Mouse (Mus musculus) B cell, adult 2 months (primary cell): Measurements from ENCODE around the gene Gm16867.
"Not testable (repeated sequence)": the region's sequence is repeated elsewhere in the genome, so short reads cannot be mapped to it uniquely, and the experiment has no call there.

ENCODE experiments used
- DNase-seq, 2 experiments: peaks; one replicate each; pipeline ENCODE4 v3.0.0; 2022

Gene Gm16867

GRCm38 (mm10) chr14:69503174-69503573 is at the start of gene Gm16867:
Gene Gm16867, minus strand, starts transcription at chr14:69503362.
- DNase-seq: not testable (repeated sequence)

GRCm38 (mm10) chr14:69547310-69547709 is 44.1 kb upstream of the Gm16867 start:
- DNase-seq: not testable (repeated sequence)

GRCm38 (mm10) chr14:69545052-69545451 is 41.9 kb upstream of the Gm16867 start:
- DNase-seq: not testable (repeated sequence)

DNA sequence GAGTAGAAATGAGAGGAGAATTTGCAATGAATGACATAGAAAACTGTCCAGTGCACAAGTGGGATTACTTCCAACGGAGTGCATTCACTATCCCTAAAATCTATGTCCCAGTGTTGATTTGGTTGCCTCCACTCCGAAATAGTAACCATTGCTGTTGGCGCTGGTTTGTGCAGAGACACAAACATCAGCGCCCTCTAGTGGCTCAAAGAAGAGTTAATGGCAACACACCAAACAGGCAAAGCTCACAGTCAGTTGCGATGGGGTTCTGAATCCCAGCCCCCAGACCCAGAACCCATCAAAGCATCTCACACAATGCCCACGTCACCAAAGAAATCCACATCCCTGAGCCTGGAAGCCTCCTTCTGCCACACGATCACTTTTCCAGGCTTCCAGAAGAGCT is 40.9 kb upstream of the Gm16867 start:
- DNase-seq: not testable (repeated sequence)

GRCm38 (mm10) chr14:69542695-69543094 is 39.5 kb upstream of the Gm16867 start:
- DNase-seq: not testable (repeated sequence)

GRCm38 (mm10) chr14:69540113-69540512 is 37.0 kb upstream of the Gm16867 start:
- not testable (repeated sequence) for DNase-seq

DNA sequence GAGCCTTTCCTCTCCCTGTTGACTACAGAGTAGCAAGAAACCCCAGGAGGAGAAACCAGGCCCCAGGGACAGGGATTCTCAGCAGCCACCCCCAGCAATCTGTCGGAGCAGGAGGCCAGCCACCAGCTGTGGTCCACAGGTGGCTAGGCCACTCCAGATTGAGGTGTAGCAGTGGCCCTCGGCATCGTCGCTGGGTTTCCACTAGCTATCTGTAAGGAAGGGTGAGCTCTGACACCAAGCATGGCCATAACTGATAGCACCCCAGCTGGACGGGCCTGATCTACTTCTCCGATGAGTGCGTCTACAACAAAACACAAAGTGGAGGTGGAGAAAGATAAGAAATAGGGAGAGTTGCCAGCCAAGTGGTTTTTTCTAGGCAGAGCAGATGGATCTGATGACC is 33.4 kb upstream of the Gm16867 start:
- not testable (repeated sequence) for DNase-seq

- not testable (repeated sequence) for DNase-seq
These were observed 23.0 kb upstream of the Gm16867 start for GRCm38 (mm10) chr14:69526202-69526601.

DNA sequence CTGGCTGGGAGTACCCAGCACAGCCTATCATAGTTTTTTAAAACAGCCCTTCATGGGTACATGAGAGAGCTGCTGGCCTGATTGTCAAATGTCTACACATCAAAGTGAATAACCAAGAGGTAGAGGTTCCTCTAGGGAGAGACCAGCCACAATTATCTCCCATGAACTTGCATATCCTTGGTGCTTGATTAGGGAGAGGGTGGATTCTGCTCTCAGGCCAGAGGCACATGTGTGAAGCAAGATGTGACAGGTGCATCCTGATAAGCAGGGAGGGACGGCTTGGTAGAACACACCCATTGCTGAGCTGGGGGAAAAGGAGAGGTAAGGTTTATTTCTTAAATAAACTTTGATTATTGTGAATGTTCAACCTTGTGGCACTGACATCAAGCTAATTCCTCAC is 19.8 kb upstream of the Gm16867 start:
- not testable (repeated sequence) for DNase-seq

DNA sequence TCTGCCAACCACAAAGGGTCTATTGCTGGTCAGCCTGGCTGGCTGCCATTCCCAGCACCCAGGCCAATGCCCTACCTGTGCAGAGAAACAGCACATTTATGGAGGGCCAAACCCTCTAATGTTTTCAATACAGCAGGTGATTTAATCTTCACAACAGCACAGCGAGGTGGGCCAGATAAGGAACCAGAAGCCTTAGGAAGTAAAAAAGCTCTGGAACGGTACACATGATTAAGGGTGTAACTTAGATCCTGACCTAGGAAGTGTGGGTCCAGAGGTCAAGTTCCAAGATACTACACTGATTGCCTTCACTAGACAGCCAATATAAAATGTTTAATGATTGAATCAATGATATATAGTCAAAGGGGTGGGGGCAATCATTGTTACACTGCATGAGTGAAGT is 17.6 kb upstream of the Gm16867 start:
- DNase-seq: not testable (repeated sequence)

- not testable (repeated sequence) for DNase-seq
These were observed 9.3 kb upstream of the Gm16867 start, which contains the start of gene Gm27179 for GRCm38 (mm10) chr14:69512449-69512848. Gene Gm27179, minus strand, starts transcription at chr14:69512549.

GRCm38 (mm10) chr14:69507000-69507399 is 3.8 kb upstream of the Gm16867 start:
- not testable (repeated sequence) for DNase-seq

- DNase-seq: not testable (repeated sequence)
These were observed 567 bp downstream of the Gm16867 start for GRCm38 (mm10) chr14:69502440-69503150.

GRCm38 (mm10) chr14:69496259-69496658 is 6.9 kb downstream of the Gm16867 start:
- DNase-seq: not testable (repeated sequence)

GRCm38 (mm10) chr14:69494946-69495345 is 8.2 kb downstream of the Gm16867 start:
- not testable (repeated sequence) for DNase-seq

- DNase-seq: not testable (repeated sequence)
These were observed 8.6 kb downstream of the Gm16867 start for GRCm38 (mm10) chr14:69494522-69494921.

GRCm38 (mm10) chr14:69488001-69488400 is 15.2 kb downstream of the Gm16867 start:
- DNase-seq: not testable (repeated sequence)

GRCm38 (mm10) chr14:69485466-69486135 is 17.6 kb downstream of the Gm16867 start:
- DNase-seq: not testable (repeated sequence)

DNA sequence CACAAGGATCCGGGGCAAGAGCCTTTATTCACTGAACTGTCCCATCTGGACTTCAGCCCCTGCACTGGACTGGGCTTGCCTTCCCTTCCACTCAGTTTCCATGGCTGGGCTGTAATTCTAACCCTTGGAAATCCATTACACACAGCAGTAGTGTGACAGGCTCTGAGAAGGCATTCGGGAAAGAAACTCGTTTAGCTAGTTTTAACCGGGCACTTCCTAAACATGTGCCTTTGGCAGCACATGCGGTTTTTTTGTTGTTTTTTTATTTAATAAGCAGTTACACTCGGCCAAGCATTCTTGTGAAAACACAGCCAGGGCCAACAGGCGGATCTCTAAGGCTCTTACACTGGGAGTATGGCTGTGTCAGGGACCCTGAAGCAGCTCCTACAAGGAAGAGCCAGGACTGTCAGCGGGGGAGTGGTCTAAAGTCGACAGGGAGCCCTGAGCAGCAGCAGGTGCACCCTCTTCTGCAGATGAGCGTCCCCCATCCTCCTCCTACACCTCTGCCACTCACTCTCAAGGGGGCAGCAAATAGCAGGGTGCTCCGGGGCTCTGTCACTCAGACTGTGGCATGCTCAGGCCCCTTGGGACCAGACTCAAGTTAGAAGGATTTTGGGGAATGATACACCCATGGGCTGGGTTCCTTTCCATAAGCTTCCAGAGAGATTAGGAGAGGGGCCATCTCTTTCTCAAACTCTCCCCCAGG is 29.1 kb downstream of the Gm16867 start:
- DNase-seq: not testable (repeated sequence)

- not testable (repeated sequence) for DNase-seq
These were observed 29.8 kb downstream of the Gm16867 start for GRCm38 (mm10) chr14:69473322-69473721.

- not testable (repeated sequence) for DNase-seq
These were observed 32.9 kb downstream of the Gm16867 start for GRCm38 (mm10) chr14:69470122-69470708.

DNA sequence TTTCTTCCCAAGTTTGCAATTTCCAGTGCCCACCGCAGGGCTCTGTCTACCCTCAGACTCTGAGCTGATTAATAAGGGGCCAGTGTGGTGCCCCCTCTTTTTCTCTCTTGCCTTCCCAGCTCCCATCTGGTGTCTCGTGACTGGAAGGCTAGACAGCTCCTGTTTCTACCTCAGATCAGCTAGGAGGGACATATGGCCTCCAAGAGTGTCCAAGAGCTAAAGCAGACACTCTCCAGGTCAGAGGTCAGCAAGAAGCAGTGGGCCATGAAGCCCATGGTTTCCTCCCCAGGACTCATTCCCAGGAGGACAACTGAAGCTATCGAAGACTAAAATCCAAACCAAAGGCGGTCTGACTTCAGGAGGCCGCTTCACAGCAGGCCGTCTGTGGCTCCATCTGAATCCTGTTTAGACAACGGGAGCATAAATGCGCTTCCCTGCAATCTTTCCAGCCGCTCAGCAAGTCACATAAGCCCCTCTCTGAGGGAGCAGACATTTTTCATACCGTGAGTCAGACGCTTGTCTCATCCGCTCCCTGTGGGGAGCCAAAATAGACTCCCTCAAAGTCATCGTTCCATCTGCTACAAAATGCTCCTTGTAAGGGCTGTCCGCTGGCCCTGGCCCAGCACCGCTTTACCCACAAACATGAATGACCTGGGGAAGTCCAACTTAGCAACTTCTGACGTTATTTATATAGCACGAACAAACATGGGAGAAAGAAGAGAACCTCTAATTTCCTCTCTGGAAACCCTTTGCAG is 35.4 kb downstream of the Gm16867 start:
- not testable (repeated sequence) for DNase-seq
